Mouse (Mus musculus): ENCODE results near the gene Pdcd7.

DNA sequence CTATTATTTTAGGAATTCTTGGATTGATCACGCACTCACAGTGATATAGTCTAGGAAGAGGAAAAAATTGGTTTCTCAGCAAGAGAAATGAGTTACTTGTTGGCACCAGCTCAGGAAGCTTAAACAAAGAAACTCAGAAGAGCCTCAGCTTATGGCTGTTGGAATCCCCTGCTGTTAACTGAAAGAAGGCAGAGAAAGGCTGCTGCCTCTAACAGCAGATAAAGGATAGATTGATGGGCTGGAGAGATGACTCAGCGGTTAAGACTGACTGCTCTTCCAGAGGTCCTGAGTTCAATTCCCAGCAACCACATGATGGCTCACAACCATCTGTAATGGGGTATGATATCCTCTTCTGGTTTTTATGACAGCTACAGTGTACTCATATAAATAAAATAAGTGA is 18.5 kb upstream of the Pdcd7 start:
- no peak for TF ChIP-seq CTCF (IDR thresholded peaks at IDR 0.05; ENCODE audit: borderline replicate concordance, extremely low read depth, insufficient read depth, insufficient read length)
- no peak for TF ChIP-seq POLR2A (IDR thresholded peaks at IDR 0.05; ENCODE audit: borderline replicate concordance, extremely low read depth, insufficient read depth, insufficient read length, poor library complexity, severe bottlenecking)
